Mouse (Mus musculus): ENCODE measurements at regions not wholly inside any gene's neighbourhood (a gene's known extent, or its start where the extent isn't known, plus 50 kb on each side); places are given as distances from the start of the nearest gene placed in this dataset.

DNA sequence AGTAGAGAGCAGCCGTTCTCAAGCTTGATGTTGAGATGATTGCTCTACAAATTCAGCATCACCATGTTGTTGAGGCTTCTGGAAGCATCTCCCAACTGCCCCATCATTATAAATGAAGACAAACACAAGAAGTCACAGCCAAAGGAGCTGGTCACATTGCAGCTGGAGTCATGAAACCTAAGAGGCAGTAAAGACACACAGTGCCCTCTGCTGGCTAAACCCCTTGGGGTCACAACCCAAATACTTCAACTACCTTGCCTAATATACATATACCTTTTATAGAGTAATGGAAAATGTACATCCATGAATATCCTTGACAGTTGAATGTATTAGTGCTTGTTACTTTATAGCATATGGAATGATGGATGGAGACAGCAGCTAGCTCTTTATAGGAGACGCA lies 107.9 kb upstream of the Samsn1 start:
- TF ChIP-seq GATA1 (IDR thresholded peaks at IDR 0.05; ENCODE audit: borderline replicate concordance, low read length), result no peak
- TF ChIP-seq FLI1 (IDR thresholded peaks at IDR 0.05; ENCODE audit: low read length), result no peak
